Mouse (Mus musculus) cerebellum, postnatal 4 days (tissue): ENCODE measurements at regions not wholly inside any gene's neighbourhood (a gene's known extent, or its start where the extent isn't known, plus 50 kb on each side); places are given as distances from the start of the nearest gene placed in this dataset.
A peak's percentile ranks its signal among the peaks of the same experiment; 100 is the strongest.

Experiments used
- DNase-seq, 2 experiments: peaks; one replicate each; pipeline ENCODE4 v3.0.0; 2022; ENCODE audit warnings: low spot score in 2 of 2, mixed read lengths in 1 of 2

DNA sequence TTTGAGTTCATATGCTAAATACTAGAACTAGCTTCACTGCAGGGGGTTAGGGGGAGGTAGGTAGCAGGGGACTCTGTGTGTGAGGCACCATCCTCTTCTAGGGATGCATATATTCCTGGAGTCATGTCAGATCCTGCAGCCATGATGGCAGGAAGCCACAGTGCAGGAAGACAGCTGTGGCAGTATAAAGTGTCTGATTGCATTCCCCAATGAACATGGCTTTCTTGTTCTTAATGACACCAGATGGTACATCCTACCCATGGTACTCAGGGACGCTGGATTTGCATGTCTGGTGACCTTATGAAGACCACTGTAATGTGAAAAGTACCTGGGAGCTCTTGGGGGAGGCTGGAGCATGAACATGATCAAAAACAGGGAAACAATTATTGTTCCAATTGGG, 1380.5 kb upstream of the Map3k7 start:
- DNase-seq, result peak in 1 of 2 experiments; percentile 19

- no peak for DNase-seq
Measured at GRCm38 (mm10) chr4:30608858-30609257, 1355.0 kb upstream of the Map3k7 start.

DNA sequence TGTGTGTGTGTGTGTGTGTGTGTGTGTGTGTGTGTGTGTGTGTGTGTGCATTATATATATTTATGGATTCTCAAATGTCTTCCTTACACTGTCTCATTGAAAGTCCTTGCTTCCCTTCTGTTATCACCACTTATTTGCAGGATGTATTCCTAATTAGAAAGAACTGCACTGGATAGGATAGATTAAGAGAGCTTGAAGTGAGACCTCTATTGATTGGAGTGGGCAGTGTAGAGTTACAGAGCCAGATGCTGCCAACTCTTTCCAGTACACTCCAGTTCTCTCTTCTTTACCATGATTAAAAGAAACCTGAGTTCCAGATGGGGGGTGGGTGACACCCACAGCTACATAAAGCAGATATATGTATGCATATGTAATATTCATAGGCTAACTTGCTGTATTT, 1354.1 kb upstream of the Map3k7 start:
- DNase-seq, result no peak

DNA sequence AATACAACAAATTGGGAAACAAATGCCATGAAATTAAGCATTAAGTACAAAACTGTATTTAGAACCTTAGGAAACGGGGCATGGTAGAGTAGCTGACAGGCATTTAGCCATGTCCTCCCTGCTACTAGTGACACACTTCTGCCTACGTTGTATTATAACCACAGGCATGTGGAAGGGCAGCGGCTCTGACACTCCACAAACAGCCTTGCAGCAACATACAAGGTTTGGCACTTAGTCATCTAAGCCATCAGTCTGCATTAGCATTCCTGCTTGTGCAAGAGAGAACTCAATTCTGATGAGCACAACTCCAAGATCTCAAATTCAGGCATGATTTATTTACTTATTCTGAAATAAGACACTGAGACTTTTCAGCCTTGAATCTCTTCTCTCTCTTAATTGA, 1353.4 kb upstream of the Map3k7 start:
- no peak for DNase-seq
